Mouse (Mus musculus) thymus, postnatal 25 days (tissue): Measurements from ENCODE around the gene Bcat1.

ENCODE experiments used
- DNase-seq: peaks from one replicate; pipeline ENCODE4 v3.0.0; 2022

The Bcat1 gene

GRCm38 (mm10) chr6:145091998-145092397 lies 16.0 kb upstream of the Bcat1 start:
- no peak for DNase-seq

- peak; percentile 54 for DNase-seq
Measured at GRCm38 (mm10) chr6:145090928-145091327, 14.9 kb upstream of the Bcat1 start.

GRCm38 (mm10) chr6:145090201-145090863 lies 14.3 kb upstream of the Bcat1 start:
- peak; percentile 66 for DNase-seq

GRCm38 (mm10) chr6:145089373-145089772 lies 13.4 kb upstream of the Bcat1 start:
- peak; percentile 28 for DNase-seq

- DNase-seq, result peak; percentile 10
Measured at GRCm38 (mm10) chr6:145088451-145089113, 12.6 kb upstream of the Bcat1 start.

GRCm38 (mm10) chr6:145084343-145085117 lies 8.5 kb upstream of the Bcat1 start:
- DNase-seq, result no peak

GRCm38 (mm10) chr6:145081721-145082120 lies 5.7 kb upstream of the Bcat1 start:
- no peak for DNase-seq

- DNase-seq, result no peak
Measured at GRCm38 (mm10) chr6:145079087-145079759, 3.2 kb upstream of the Bcat1 start.

- no peak for DNase-seq
Measured at GRCm38 (mm10) chr6:145076286-145076685, 302 bp upstream of the Bcat1 start.

- DNase-seq, result no peak
Measured at GRCm38 (mm10) chr6:145075088-145075547, 866 bp downstream of the Bcat1 start.

- DNase-seq, result no peak
Measured at GRCm38 (mm10) chr6:145074461-145074860, 1.5 kb downstream of the Bcat1 start.

GRCm38 (mm10) chr6:145069921-145070320 lies 6.1 kb downstream of the Bcat1 start:
- DNase-seq, result no peak

GRCm38 (mm10) chr6:145069397-145069796 lies 6.6 kb downstream of the Bcat1 start:
- DNase-seq, result no peak

- DNase-seq, result no peak
Measured at GRCm38 (mm10) chr6:145067679-145068078, 8.3 kb downstream of the Bcat1 start.

- no peak for DNase-seq
Measured at GRCm38 (mm10) chr6:145066416-145066815, 9.6 kb downstream of the Bcat1 start.

GRCm38 (mm10) chr6:145065301-145065845 lies 10.6 kb downstream of the Bcat1 start:
- DNase-seq, result no peak

- DNase-seq, result no peak
Measured at GRCm38 (mm10) chr6:145064104-145064503, 11.9 kb downstream of the Bcat1 start.

GRCm38 (mm10) chr6:145063212-145063868 lies 12.6 kb downstream of the Bcat1 start:
- DNase-seq, result no peak

- DNase-seq, result no peak
Measured at GRCm38 (mm10) chr6:145062763-145063162, 13.2 kb downstream of the Bcat1 start.

GRCm38 (mm10) chr6:145061361-145061760 lies 14.6 kb downstream of the Bcat1 start:
- DNase-seq, result no peak

GRCm38 (mm10) chr6:145056102-145056501 lies 19.9 kb downstream of the Bcat1 start:
- DNase-seq, result no peak

GRCm38 (mm10) chr6:145055277-145055858 lies 20.6 kb downstream of the Bcat1 start:
- no peak for DNase-seq
